Mouse (Mus musculus) naive thymus-derived CD4-positive, alpha-beta T cell, adult 2 months (primary cell): ENCODE measurements at regions not wholly inside any gene's neighbourhood (a gene's known extent, or its start where the extent isn't known, plus 50 kb on each side); places are given as distances from the start of the nearest gene placed in this dataset.
A peak's percentile ranks its signal among the peaks of the same experiment; 100 is the strongest.

Source experiments
- DNase-seq: peaks from one replicate; pipeline ENCODE4 v3.0.0-alpha.2; 2011; ENCODE audit warnings: low read depth

DNA sequence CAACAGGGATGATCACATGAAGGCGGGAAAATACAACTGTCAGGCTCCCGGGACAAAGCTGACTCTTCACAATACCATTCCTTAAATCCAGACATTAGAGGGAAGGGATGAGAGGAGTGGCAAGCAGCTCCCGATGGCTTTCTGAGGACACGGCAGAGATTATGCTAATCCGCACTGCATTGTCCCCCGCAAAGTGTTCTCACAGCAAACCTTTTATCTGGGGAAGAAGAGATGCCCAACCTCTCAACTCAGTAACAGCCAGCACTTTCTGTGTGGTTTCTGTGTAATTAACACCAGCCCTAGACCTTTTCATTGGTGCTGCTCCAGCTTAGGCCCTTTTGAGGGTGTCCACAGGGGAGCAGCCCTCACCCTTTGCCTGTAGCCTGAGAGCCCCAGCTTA is 137.9 kb downstream of the Barhl2 start:
- DNase-seq: no peak

DNA sequence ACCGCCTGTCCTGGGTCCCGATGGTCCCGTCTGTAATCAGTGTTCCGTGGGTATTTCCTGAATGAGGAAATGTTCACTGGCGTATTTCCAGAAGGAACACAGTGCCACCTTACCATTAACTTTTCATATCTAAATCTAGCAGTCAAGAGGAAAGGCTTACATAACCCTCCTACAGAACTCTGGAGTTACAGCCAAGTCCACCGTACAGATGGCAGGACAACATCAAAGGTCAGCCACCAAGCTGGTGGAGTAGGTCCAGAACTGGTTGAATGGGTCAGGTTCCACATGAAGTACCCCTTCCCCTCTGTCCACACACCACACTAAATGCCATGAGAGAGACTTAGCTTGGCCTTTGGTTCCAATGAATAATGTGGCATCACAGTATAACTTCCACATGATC is 139.7 kb downstream of the Barhl2 start:
- no peak for DNase-seq

DNA sequence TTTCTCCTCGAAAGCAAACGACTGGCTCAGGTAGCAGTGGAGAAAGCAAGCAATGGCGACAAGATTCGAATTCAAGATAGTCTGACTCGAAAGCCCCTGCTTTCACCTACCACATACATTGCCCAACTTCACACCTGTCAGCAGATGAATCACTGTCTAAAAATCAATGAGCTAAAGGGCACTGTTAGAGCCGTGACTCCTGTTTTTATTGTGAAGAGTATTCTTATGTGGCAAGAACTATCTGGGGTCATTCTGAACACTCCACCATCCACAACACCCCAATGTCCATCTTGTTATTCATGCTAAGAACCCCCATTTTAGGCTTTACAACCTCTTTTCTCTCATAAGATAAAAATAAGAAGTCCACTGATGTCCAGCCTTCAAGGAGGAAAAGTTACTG is 144.1 kb downstream of the Barhl2 start:
- no peak for DNase-seq

DNA sequence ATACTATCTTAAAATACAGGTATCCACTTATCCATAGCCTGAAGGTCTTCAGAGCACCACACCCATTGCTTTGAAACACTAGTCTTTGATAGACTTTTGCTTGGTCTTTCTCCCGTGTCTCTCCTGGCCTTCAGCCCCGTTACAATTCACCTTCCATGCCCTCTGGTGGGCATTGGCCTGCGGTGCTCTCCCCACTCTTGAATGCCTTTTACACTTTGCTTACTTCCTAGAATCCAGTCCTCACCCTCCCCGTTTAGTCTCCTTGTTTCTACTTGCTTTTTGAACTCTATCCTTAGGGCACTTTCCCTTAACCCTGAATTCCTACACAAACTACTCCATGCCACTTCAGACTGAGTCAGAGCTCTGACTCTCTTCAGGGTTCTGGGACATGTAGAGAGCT is 156.6 kb downstream of the Barhl2 start:
- DNase-seq: no peak

DNA sequence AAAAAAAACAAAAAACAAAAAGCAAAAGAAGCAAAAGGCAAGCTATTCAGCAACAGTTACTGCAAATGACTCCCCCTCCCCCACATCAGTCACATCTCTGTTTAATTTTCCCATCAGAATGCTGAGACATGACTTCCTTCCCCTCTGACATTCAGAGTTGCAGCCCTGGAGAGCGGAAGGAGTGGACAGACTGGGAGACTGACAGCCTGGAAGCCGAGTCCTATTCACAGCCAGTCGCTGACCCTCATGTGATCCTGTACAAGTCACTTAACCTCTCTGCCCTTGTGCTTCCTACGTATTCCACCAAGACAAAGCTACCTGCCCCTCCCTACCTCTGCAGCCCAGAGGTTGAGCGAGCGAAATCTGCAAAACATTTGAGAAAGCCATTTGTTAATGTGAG is 161.2 kb downstream of the Barhl2 start:
- DNase-seq: no peak

DNA sequence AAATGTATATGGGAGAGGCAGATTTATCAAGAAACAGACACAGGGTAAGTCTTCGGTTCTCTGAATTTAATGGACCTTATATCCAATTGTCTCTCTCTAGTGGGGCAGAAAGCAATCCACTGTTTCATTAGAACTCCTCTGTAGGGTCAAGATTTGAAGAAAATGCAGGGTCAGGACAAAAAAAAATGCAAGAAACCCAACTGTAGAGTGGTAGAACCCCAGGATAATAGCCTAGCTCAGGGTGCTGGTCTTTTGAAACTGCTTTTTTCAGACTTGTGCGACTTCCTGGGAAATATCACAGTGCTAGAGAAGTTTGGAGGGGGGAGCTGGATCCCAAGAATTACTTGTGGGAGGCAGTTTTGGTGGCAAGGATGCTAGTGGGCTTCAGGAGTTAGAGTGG is 162.0 kb downstream of the Barhl2 start:
- DNase-seq: no peak

DNA sequence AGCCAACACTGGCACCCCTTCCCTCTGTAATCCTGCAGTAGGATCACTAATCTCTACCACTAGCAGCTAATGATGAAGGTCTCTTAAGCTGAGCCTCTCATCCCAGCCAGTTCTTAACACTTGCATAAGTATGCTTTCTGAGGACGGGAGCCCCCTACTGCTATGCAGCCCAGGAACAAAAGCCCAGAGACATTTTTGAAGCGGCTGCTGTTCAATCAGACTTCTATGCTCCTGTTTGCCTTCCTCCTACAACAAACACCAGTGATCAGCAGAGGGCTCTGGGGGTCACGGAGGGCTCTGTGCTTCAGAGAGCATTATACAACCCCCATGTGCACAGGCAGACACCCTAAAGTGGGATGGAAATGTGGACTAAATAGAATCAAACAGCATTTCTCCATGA is 162.4 kb downstream of the Barhl2 start:
- DNase-seq: no peak

DNA sequence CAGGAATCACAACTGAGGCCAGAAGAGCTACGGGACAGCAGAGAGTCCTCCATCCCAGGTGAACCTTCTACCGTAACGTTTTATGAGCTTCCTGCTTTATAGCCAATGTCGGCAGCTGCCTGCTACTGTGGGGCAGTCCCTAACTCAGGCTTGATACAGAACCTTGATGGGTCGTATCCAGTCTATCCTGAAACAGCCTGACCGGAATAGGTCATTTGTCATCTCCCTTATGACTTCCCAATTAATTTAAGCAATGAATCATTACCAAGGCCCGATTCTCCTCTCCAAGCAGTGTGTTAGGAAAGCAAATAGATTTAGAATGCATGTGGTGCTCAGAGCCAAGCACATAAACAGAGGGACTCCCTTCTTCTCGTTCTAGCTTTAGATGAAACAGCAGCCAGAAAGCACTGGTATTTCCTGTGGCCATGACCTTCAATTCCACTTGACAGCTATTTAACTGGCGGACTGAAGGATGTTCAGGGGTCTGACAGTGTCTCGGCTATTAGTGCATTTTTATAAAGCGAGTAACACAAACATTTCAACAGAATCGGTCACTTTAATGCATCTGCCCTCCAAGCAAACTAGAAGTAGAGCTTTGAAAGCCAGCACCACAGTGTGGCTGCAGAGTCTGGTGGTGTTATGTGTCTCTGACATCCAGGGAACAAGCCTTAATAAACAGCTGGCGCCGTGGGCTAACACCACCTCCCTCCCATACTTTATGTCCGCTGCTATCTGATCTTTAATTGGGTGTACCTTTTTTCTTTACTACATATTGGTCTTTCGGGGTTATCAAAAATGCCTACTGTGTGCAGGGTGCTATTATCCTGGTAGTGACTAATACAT is 165.4 kb downstream of the Barhl2 start:
- DNase-seq: no peak

DNA sequence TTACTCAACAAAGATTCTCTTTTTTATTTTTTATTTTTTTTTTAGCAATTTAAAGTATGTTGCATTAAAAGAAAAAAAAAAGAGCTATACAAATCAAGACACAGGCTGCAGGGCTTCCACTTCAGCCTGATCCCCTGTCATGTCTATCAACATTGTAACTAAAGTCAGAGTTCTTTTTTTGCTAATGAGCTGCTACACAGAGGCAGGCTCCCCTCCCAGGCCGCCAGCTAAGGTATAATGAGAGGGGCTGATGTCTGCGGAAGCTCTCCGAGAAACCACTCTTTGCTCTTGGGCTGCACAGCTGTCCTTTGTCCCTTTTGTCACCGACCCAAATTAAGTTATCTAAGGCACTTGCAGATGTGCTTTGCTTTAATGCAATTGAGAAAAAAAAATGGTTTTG is 172.8 kb downstream of the Barhl2 start:
- DNase-seq: no peak

DNA sequence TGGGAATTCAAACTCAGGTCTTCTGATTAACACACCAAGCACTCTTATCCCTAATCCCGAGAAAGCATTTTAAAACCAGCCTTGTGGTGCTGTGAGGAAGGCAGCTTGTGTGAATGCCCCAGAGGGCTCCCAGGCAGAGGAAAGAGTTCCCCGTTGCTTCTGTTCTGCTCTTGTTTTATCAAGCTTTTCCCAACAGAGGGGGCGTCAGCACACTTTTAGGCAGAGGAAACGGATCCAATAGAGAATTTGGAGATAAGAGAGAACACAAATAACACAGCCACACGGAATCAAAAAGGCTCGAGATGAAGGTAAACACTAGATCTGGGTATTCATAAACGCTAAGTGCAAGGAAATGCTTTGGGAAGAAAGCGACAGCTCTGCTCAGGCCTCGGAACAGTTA is 173.2 kb downstream of the Barhl2 start:
- no peak for DNase-seq

DNA sequence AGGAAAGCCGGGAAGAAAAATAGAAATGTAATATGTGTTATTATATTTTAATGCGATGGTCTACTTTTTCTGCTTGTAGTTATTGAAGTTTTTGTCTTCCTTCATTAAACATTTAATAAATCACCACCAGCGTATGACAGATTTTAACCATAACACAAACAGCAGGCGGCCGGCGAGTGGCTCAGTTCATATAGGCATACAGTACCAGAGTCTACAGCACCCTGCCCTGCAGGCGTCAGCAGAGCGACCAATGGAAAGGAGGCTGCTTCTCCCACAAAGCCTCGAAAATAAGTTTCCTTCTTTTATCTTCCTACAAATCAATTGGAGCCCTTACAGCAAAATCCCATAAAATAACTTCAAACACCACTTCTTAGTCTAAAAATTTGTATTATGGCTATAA is 175.3 kb downstream of the Barhl2 start:
- DNase-seq: no peak

DNA sequence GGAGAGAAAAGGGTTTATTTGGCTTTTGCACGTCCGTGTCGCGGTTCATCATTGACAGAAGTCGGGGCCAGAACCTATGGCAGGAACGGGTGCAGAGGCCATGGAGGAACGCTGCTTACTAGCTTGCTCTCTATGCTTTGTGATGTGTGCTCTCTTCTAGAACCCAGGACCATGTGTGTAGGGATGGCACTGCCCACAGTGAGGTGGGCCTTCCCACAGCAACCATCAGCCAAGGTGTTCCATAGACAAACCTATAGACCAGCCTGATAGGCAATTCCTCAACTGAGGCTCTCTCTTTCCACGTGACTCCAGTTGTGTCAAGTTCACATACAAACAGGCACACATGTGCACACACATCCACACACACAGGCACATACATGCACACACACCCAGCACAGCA is 180.2 kb downstream of the Barhl2 start:
- no peak for DNase-seq

DNA sequence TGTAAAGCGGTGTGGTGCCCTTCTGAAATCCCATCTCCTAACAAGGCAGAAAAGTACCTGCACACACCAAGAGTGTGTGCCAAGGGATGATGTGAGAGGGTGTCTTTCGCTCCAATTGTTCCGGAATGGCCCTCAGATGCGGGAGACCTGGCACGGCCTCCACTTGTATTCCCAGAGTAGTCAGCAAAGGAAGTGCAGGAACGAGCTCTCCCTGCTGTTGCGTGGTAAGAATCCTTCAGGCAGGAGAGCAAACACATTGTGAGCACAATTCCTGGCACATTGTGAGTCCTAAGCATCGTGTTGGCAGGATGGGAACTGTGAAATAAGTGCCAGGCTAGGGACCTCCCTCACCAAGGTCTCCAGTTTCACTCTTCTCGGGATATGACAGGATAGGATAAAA is 180.7 kb downstream of the Barhl2 start:
- no peak for DNase-seq

DNA sequence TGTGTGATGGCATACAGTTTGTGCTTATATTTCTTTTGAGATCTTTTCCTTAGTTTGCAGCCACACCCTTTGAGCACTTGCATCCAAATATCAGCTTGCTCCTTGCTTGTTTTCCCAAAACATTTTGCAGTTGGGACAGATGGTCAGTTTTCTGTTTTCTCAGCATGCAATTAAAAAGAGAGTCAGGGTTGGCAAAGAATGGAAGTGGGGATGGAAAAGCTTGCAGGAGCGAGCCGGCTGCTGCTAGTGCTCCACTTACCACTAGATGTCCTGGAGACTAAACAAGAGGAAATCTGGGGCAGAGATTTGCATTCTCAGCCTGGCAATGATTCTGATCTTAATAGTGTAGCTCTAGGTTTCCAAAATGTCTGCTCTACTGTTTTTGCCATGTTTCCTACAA is 181.8 kb downstream of the Barhl2 start:
- DNase-seq: no peak

DNA sequence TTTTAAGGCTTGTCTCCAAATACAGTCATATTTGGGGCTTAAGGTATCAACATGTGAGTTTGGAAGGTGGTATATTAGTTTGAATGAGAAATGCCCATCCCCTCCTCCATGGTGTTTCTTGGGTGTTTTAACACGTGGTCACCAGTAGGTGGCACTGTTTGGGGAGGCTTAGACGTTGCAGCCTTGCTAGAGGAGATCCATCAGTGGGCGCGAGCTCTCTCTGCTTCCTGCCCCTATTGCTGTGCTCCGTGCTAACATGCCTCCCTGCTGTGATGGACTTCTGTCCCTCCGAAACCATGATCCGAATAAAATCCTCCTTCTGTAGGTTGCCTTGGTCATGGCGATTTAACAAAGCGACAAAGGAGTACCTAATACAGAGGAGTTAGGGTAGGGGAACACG is 183.3 kb downstream of the Barhl2 start:
- peak; percentile 5 for DNase-seq

DNA sequence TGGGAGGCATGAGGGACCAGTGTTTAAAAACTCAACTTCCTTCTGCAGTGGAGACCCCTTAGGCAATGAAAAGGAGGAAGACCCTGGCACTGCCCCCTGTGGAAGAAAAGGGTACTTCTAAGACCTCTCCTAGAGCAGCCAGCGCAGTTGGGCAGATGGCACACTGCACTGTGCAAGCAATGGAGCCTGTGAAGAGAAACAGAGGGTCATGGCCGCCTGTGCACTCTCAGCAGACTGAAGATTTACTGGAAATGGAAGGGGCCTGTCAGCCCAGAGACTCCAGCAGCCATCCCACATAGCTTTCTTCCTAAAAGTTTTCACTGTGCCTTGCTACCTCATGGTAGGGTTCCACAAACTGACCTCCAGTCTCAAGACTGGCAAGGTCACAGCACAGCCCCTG is 193.4 kb downstream of the Barhl2 start:
- no peak for DNase-seq

DNA sequence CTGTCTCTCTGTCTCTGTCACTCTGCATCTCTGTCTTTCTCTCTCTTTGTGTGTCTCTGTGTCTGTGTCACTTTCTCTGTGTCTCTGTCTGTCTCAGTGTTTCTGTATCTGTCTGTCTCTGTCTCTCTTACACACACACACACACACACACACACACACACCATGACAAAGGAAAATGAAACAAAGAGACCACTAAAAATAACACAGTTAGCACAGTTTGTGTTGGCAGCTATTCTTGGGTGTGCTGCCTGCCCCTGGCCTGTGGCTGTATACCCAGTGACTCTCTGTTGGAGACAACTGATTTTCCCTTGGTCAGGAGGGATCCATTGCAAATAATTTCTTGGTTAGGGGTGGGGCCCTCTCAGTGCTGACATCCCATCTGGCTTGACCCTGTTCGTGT is 200.8 kb downstream of the Barhl2 start:
- no peak for DNase-seq

DNA sequence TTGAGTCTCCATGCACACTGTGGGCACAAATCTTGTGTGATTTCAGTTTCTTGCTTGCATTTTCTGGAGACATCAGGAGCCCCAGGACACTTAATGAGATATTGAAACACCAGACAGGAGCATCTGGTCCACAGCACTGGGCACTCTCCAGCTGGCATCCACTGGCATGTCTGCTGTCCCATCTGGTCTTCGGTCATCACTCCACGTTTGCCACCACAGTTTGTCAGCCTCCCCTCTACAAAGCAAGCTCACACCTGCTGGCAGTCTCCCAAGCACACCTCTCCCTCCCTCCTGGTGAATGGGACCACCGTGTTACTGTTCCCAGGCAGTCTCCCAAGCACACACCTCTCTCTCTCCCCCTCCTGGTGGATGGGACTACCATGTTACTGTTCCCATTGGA is 228.8 kb downstream of the Barhl2 start:
- no peak for DNase-seq

DNA sequence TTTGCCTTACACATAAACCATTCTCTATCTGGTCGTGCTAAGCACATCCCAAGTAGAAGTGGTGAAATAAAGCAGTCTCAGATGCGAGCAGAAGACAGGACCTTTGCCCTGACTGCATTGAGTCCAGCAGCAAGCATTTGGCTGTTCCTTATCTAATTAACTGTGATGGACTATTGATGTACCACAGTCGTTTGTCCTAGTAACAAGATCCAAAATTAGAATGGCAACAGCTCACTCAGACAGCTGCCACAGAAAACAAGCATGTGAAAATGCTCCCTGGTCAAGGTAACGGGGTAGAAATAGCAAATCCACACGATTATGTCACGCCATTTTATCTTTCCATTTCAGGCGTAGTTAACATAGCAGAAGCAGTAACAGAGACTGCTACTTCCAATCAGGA is 233.8 kb downstream of the Barhl2 start:
- no peak for DNase-seq

DNA sequence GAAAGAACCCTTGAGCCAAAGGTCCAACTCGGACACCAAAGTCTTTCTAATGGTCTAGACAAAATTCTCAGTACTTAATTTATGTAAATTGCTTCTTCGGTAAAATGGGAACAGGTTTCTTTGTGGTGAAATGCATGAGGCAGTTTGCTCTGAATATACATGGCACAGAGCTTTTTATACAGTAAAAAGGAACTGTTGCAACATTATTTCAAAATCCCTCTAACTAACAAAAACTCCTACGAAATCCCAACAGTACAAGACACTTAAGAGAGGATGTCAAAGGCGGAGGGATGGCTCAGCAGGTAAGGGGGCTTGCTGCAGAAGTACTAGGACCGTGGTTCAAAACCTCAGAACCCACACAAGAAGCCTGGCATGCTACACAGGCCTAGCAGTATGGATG is 248.4 kb downstream of the Barhl2 start:
- DNase-seq: no peak

DNA sequence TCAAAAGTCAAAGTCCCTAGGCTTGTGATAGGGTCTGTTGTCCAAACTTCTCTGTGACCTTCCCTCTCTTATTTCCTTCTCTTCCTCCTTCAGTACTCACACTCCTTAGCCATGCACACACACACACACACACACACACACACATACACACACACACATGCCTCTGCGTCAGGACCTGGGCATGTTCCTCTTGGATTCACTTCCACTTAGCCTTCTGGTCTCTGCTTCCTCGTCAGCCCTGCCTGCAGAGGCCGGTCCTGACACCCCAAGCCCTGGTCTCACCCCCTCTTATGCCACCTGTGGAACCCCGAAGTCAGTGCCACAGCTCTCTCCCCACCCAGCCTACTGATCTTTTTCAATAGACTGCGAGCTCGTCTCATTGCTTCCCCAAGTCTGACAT is 250.3 kb downstream of the Barhl2 start:
- DNase-seq: no peak

DNA sequence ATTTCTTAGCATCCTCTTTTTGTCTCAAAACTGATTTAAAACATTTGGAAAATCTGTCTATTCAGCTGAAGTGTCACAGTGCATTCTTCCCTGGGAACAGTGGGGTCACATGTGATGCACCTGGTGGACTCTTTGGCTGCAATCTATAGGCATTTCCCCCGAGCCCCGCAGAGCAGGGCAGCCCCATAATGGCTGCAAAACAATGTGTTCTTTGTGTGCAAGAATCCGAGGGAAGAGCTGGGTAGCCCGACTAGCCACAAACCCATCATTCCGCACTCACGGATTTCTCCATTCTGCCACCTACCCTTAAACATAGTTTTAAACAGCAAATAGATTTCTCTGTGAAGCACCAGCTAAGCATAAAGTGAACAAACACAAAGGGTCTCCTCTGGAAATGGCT is 252.2 kb downstream of the Barhl2 start:
- no peak for DNase-seq

DNA sequence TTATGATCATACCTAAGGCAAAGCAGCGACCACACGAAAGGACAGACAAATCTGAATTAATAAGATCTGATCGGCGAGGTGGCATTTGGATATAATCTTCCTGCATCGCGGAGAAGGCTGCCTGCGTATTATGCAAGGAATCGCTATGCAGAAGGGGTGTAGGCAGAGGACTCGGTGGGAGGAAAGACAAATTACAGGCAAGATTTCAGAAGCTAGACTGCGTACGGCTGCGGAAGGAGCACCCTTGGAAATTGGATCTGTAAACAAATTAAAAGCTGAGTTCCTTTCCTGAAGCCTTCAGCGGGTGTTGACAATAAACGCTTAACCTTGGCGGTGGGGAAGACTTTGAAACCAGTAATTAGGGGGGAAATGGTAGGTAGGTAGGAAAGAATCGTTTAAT is 257.3 kb downstream of the Barhl2 start:
- DNase-seq: no peak

DNA sequence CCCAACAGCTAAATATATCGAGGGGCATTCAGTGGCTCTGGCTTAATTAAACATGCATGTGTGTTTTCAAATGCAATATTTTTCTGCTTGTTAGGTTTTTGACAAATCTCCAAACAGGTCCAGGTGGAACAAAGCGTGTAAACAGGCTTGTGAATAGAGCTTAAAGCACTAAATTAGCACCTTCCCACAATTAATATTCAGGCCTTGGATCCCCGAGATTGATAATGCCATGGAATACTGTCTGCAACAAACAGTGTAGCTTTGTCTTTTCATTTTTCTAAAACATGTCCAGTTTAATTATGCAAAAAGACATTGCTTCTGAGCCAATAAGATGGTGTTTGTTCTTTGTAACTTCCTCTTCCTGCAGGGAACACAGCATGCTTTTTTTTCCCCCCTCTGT is 258.9 kb downstream of the Barhl2 start:
- no peak for DNase-seq

DNA sequence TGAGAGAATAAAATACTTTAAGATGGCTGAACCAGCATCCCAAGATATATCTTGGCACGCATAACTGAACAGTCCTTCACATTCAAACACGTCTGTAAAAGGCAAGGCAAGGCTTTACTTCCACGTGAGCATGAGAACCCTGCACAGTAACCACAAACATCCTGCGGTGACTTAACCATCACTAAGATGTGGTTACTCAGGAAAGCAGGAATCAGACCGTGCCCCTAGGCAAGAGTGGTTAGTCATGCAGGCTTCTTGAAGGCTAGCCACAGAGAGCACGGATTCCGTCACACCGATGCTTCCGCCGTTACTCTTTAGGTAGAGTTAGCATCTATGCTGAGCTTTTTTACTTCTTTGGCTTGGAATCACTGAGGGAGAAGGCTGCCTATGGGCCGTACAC is 266.8 kb downstream of the Barhl2 start:
- no peak for DNase-seq
